Mouse (Mus musculus): ENCODE data around the gene Hist1h3h. TPM values are rescaled to one million over a fixed set of nuclear protein-coding genes. Genes with fewer than 3 reads are reported as not detected.
"Not testable (repeated sequence)": the region's sequence is repeated elsewhere in the genome, so short reads cannot be mapped to it uniquely, and the experiment has no call there.

Gene Hist1h3h
- polyA plus RNA-seq, 1 experiment from 2014 or later = 2.0 TPM

DNA sequence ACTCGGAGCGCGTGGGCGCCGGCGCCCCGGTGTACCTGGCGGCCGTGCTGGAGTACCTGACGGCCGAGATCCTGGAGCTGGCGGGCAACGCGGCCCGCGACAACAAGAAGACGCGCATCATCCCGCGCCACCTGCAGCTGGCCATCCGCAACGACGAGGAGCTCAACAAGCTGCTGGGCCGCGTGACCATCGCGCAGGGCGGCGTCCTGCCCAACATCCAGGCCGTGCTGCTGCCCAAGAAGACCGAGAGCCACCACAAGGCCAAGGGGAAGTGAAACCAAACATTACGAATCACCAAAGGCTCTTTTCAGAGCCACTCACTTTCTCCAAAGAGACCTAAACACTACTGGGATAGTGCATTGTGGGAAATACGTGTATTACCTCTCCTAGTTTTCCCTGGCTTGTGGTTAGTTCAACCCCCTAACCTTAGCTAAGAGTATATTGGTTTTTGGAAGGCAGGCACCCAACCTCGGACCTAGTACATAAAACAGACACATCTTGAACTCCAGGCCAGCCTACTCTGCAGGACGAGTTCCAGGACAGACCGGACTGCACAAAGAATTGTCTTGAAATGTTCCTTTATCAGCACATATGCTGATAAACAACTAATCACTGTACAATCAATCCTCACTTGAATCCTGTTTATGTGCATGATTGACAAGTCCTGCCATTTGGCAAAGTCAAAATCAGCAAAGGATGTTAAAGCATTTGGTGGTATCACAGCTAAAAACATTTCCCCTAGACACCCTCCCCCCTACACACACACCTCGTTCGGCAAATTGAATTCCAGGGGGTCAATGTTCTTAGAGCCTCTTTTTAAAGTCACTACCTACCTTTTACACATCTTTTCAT, 693 bp upstream of the Hist1h3h start:
- WGBS = under 1% methylated on average over 14 of the region's 38 CpGs

DNA sequence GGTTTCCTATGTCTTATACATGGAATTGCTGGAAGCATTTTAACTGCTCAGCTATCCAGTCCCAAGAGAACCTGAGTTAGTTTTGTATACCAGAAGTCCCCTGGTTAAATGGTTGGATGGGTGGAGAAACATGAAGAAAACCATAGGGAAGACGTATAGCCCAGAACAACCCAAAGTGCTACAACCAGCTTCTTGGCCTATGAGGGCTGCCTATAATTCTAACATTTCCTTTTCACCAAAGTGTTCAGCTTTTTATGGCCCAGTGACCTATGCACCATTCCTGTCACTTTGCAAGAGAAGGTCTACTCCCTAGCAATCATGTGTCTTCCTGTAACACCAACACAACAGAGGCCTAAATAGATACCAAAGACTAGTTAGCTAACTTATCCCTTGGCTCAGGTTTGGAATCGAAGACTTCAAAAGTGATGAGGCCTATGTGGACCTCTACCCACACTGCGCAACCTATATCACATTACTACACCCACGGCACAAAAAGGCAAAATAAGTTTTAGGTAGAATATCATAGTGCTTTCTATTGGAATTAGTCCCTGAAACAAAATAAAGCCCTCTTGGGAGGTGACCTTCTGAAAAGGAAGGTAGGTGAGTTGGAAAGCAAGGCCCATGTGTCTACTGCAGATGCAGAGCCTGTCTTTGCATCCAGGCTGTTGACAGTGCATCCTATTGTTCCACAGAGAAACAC, 1.1 kb downstream of the Hist1h3h start:
- H3K4me2 ChIP-seq = peak overlapping the region; percentile 77
- peak overlapping the region; percentile 87 for H3K9ac ChIP-seq
- H3K36me3 ChIP-seq = no peaks in the 10 kb centered on the region
- no peak for ATAC-seq (ENCODE audit: insufficient number of reproducible peaks, low FRiP score)
- peak overlapping the region; percentile 50 for H3K4me3 ChIP-seq
- no peaks in the 10 kb centered on the region for H3K9me3 ChIP-seq (replicated peaks)
- H3K27ac ChIP-seq (ENCODE audit: poor library complexity, severe bottlenecking) = peak overlapping the region; percentile 81
- H3K4me1 ChIP-seq (replicated peaks) = peaks cover 25% of the 10 kb centered on the region
- no peaks in the 10 kb centered on the region for H3K27me3 ChIP-seq (replicated peaks)
- WGBS = 65% methylated on average over 4 of the region's 4 CpGs

More for the DNA sequence above, 693 bp upstream of the Hist1h3h start:
- peak overlapping the region; percentile 90 for H3K4me2 ChIP-seq
- H3K27me3 ChIP-seq (replicated peaks); H3K36me3 ChIP-seq; H3K9me3 ChIP-seq (replicated peaks): not testable (repeated sequence)
- peaks cover 23% of the 10 kb centered on the region for H3K4me1 ChIP-seq (replicated peaks)
- ATAC-seq (ENCODE audit: insufficient number of reproducible peaks, low FRiP score) = peak; percentile 22
- peak overlapping the region; percentile 82 for H3K9ac ChIP-seq
- H3K4me3 ChIP-seq = peak overlapping the region; percentile 52
- peak overlapping the region; percentile 96 for H3K27ac ChIP-seq (ENCODE audit: poor library complexity, severe bottlenecking)

DNA sequence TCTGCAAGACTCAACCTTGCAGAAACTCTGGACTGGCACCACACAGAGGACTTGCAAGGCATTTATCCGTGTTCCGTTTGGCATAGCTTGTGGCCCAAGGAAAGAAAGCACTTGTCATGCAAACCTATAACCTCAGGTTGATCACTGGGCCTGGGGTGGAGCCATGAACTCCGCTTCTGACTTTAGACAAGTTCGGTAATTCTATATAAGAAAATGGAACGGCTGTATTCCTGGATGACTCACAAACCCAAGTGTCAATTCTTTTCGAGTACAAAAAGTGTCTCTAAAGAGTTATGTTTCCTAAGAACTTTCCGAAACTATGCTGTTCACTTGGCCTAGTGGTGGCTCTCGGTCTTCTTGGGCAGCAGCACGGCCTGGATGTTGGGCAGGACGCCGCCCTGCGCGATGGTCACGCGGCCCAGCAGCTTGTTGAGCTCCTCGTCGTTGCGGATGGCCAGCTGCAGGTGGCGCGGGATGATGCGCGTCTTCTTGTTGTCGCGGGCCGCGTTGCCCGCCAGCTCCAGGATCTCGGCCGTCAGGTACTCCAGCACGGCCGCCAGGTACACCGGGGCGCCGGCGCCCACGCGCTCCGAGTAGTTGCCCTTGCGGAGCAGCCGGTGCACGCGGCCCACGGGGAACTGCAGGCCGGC, 3.8 kb downstream of the Hist1h3h start:
- Histone ChIP-seq H3K9ac (peak overlapping the region; percentile 74), H3K4me1 (replicated peaks) (peaks cover 18% of the 10 kb centered on the region)
- WGBS = 5% methylated on average over 20 of the region's 44 CpGs

DNA sequence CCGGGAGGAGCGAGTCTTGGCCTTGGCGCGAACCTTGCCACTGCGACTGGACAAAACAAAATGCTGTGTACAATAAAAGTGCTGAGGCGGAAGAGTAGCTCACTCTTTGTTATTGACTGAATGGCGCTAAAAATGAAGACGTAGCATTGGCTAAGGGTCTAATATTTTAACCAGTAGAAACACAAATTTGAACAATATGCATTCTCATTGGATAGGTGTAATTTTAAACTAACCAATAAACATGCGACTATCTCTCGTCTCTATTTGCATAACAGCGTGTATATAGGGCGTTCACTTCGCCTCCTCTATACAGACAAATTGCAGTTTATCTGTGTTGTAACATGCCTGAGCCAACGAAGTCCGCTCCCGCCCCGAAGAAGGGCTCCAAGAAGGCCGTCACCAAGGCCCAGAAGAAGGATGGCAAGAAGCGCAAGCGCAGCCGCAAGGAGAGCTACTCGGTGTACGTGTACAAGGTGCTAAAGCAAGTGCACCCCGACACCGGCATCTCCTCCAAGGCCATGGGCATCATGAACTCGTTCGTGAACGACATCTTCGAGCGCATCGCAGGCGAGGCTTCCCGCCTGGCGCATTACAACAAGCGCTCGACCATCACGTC, 4.4 kb downstream of the Hist1h3h start, which contains the start of gene Hist1h2bm:
Gene Hist1h2bm (plus strand): TSS at position 288 of the 616 bp plus-strand sequence.
- not testable (repeated sequence) for H3K9me3 ChIP-seq (replicated peaks); H3K27me3 ChIP-seq (replicated peaks); H3K36me3 ChIP-seq
- peaks cover 16% of the 10 kb centered on the region for H3K4me1 ChIP-seq (replicated peaks)
- peak within 1 kb of the TSS; percentile 85 for H3K27ac ChIP-seq (ENCODE audit: poor library complexity, severe bottlenecking)
- under 1% methylated on average over 37 of the region's 37 CpGs for WGBS
- peak within 1 kb of the TSS; percentile 74 for H3K9ac ChIP-seq
- H3K4me2 ChIP-seq = peak within 1 kb of the TSS; percentile 69
- peak within 1 kb of the TSS; percentile 50 for H3K4me3 ChIP-seq
- ATAC-seq (ENCODE audit: insufficient number of reproducible peaks, low FRiP score) = peak; percentile 98

More for the DNA sequence above, 3.8 kb downstream of the Hist1h3h start:
- not testable (repeated sequence) for H3K27me3 ChIP-seq (replicated peaks); H3K9me3 ChIP-seq (replicated peaks); H3K36me3 ChIP-seq
- Histone ChIP-seq H3K4me2 (peak overlapping the region; percentile 68), H3K27ac (ENCODE audit: poor library complexity, severe bottlenecking) (peak overlapping the region; percentile 85), H3K4me3 (peak overlapping the region; percentile 50)
- peak; percentile 46 for ATAC-seq (ENCODE audit: insufficient number of reproducible peaks, low FRiP score)

DNA sequence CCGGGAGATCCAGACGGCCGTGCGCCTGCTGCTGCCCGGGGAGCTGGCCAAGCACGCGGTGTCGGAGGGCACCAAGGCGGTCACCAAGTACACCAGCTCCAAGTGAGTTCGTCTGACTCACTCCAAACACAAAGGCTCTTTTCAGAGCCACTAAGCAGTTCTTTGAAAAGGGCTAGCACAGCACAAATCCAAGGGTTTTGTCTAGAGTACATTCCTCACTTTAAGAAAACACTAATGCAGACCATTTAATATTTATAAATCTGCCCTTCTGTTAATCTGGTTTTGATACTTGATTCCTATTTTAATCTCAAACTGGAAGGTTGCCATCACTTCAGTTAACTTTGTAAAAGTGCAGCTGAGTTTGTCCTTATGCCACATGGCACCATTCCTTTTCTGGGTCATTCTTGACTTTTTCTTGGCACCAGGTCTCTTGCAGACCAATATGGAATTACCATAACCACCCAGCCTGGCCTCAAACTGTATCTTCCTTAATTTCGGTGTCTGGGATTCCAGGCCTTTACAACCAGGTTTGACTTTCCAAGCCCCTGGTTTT, 5.0 kb downstream of the Hist1h3h start:
- H3K27me3 ChIP-seq (replicated peaks) = no peaks in the 10 kb centered on the region
- H3K36me3 ChIP-seq = no peaks in the 10 kb centered on the region
- H3K4me1 ChIP-seq (replicated peaks) = peaks cover 13% of the 10 kb centered on the region
- peak; percentile 5; the same call in 1 of the 2 replicates for ATAC-seq (ENCODE audit: insufficient number of reproducible peaks, low FRiP score)
- H3K4me2 ChIP-seq = peak overlapping the region; percentile 69
- peak overlapping the region; percentile 78 for H3K27ac ChIP-seq (ENCODE audit: poor library complexity, severe bottlenecking)
- no peaks in the 10 kb centered on the region for H3K9me3 ChIP-seq (replicated peaks)
- WGBS = 5% methylated on average over 11 of the region's 11 CpGs
- H3K4me3 ChIP-seq = peak overlapping the region; percentile 50
- H3K9ac ChIP-seq = peak overlapping the region; percentile 60

DNA sequence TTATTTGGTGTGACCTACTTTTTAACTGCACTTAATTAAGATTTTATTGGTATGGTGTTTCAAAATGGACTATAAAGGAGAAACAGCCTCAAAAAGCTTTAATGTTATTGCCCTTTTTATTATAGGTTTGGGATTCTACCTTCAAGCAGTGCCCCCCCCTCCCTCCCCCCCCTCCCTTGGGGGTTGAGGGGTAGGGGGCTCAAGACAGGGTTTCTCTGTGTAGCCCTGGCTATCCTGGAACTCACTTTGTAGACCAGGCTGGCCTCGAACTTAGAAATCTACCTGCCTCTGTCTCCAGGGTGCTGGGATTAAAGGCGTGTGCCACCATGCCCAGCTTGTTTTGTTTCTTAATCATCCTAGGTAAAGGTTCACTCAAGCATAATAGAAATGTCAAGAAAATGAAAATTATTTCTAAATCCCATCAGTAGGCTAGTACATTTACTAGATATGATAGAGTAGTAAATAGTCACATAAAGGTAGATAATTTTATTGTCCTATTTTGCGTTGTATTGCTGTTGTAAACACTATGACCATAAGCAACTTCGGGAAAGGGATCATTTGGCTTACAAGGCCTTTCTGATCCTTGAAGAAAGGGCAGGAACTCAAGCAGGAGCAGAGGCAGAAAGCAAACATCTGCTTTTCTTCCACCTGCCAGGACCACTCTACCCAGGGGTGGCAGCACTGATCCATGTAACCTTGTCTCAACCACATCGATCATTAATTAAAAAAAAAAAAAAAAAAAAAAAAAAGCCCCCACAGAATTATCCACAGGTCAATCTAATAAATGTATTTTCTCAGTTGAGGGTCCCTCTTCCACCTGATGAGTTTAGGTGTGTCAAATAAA, 5.8 kb downstream of the Hist1h3h start:
- no peak for ATAC-seq (ENCODE audit: insufficient number of reproducible peaks, low FRiP score)
- Histone ChIP-seq H3K27ac (ENCODE audit: poor library complexity, severe bottlenecking) (no peak overlapping the region), H3K4me3 (no peak overlapping the region), H3K27me3 (replicated peaks) (no peaks in the 10 kb centered on the region), H3K9me3 (replicated peaks) (no peaks in the 10 kb centered on the region), H3K36me3 (no peaks in the 10 kb centered on the region), H3K4me2 (no peak overlapping the region), H3K9ac (no peak overlapping the region), H3K4me1 (replicated peaks) (peaks cover 13% of the 10 kb centered on the region)
- WGBS = 45% methylated on average over 5 of the region's 5 CpGs

DNA sequence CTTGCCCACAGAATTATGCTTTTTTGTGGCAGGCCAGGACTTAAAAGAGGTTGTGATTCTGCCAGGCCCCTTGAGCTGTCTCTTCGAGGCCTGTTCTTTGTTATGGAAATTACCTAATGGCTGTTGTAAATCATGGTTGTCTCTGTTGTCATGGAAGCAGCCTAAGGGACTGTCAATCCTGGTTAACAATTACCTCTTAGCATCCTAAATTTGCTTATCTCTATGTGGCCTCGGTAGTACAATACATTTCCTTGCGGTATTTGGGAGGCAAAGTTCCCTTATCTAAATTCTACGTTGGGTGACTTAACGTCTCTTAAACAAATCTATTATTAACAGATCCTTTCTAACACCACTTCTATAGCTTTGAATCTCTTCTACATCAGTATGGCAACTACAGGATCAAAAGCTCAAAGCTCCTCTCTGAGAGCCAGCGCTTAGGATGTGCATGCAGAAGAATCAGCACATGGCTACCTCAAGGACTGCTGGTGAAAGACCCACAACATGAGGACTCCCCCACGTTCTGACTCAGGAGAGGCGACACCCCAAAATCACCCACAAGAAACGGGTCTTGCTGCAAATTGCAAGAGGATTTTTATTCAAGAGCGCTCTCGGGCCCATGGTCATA, 10.6 kb downstream of the Hist1h3h start:
- Histone ChIP-seq H3K4me1 (replicated peaks) (no peaks in the 10 kb centered on the region), H3K36me3 (no peaks in the 10 kb centered on the region), H3K9me3 (replicated peaks) (no peaks in the 10 kb centered on the region), H3K27me3 (replicated peaks) (no peaks in the 10 kb centered on the region), H3K27ac (ENCODE audit: poor library complexity, severe bottlenecking) (no peak overlapping the region), H3K9ac (no peak overlapping the region), H3K4me2 (no peak overlapping the region), H3K4me3 (no peak overlapping the region)
- WGBS = 35% methylated on average over 11 of the region's 11 CpGs
- no peak for ATAC-seq (ENCODE audit: insufficient number of reproducible peaks, low FRiP score)

DNA sequence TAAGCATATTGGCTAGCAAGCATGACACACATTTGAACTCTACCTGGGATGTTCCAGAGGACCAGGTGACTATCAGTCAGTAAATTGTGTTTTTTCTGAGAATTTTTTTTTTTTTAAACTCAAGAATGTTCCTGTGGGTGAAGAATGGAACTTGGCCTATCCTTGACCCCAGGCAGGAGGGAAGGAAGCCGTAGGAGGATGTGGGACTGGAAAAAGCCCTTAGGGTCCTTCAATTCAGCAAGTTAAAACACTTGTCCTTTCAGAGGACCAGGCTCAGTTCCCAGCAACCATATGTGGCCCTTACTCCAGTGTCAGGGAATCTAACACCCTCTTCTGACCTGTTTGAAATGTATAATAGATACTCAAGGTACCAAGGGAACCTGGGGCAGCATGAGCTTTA, 12.1 kb downstream of the Hist1h3h start:
- 52% methylated on average over 1 of the region's 1 CpGs for WGBS
- H3K27ac ChIP-seq (ENCODE audit: poor library complexity, severe bottlenecking) = no peak overlapping the region
- no peak overlapping the region for H3K4me2 ChIP-seq
- H3K4me3 ChIP-seq = no peak overlapping the region
- no peaks in the 10 kb centered on the region for H3K27me3 ChIP-seq (replicated peaks)
- H3K4me1 ChIP-seq (replicated peaks) = peaks cover 8% of the 10 kb centered on the region
- H3K9ac ChIP-seq = no peak overlapping the region
- H3K36me3 ChIP-seq = no peaks in the 10 kb centered on the region
- H3K9me3 ChIP-seq (replicated peaks) = no peaks in the 10 kb centered on the region
- no peak for ATAC-seq (ENCODE audit: insufficient number of reproducible peaks, low FRiP score)

DNA sequence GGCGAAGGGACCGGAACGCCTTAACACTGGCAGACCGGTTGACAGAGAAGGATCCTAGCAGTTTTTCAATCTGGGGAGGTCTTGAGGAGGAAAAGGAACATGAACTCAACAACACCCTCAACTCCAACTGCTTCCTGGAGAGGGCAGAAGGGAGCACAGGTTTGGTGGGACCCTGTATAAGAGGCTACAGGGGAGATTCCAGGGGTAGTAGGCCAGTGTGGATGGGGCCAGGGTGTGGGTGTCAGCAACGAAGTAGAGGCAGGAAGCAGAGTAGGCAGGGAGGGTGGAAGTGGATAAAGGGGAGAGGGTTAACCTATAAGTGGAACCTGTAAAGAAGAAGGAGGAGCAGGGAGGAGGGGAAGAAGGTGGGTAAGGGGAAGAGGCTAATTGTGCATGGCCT, 16.0 kb downstream of the Hist1h3h start:
- WGBS = 69% methylated on average over 5 of the region's 5 CpGs
- Histone ChIP-seq H3K4me3 (no peak overlapping the region), H3K9me3 (replicated peaks) (no peaks in the 10 kb centered on the region), H3K27me3 (replicated peaks) (no peaks in the 10 kb centered on the region), H3K4me2 (no peak overlapping the region; the same call in 1 of the 2 replicates), H3K4me1 (replicated peaks) (peaks cover 8% of the 10 kb centered on the region), H3K36me3 (no peaks in the 10 kb centered on the region), H3K27ac (ENCODE audit: poor library complexity, severe bottlenecking) (peak overlapping the region; percentile 94), H3K9ac (0 out of 2 replicates have a peak overlapping the region, but pooled peaks have one; percentile 64)
- ATAC-seq (ENCODE audit: insufficient number of reproducible peaks, low FRiP score) = no peak
